Mouse (Mus musculus): Measurements from ENCODE around the gene Hist1h4j. TPM values are rescaled to one million over a fixed set of nuclear protein-coding genes. Genes with fewer than 3 reads are reported as not detected.
A peak's percentile ranks its signal among the peaks of the same experiment; 100 is the strongest.
"Not testable (repeated sequence)": the region's sequence is repeated elsewhere in the genome, so short reads cannot be mapped to it uniquely, and the experiment has no call there.

Gene Hist1h4j
- polyA plus RNA-seq, 1 experiment = 8.2 TPM

DNA sequence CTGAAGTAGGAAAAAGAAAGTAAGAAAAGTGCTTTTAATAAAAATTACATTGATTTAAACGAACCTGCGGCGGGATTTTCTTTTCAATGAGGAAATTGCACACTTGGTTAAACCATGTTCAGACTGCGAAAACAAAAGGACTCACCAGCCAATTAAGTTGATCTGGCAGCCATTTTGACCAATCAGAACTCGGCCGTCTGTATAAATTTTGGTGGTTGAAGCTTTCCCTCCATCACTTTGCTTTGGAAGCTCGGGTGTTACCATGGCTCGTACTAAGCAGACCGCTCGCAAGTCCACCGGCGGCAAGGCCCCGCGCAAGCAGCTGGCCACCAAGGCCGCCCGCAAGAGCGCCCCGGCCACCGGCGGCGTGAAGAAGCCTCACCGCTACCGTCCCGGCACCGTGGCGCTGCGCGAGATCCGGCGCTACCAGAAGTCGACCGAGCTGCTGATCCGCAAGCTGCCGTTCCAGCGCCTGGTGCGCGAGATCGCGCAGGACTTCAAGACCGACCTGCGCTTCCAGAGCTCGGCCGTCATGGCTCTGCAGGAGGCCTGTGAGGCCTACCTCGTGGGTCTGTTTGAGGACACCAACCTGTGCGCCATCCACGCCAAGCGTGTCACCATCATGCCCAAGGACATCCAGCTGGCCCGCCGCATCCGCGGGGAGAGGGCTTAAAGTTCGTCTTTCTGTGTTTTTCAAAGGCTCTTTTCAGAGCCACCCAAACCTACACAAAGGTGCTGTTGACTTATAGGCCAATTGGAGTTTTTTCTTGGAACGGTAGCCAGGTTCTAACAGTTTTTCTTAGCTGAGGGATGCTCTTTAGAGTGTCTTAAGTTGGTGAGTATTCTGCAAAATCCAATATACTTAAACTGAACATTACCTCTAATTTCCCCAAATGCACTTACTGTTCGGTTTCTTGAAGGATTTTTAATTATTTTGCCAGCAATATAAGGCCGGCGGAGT is 17.2 kb upstream of the Hist1h4j start, which contains the start of gene Hist1h3h:
Gene Hist1h3h, plus strand, starts transcription at position 263 of the 961 bp plus-strand sequence.
- H3K27me3 ChIP-seq (ENCODE audit: control insufficient read depth, insufficient read depth, low read length, poor library complexity, severe bottlenecking); H3K36me3 ChIP-seq (ENCODE audit: control insufficient read depth, insufficient read depth, low read length, poor library complexity, severe bottlenecking); H3K9me3 ChIP-seq (replicated peaks; ENCODE audit: control insufficient read depth, insufficient read depth, low read length, poor library complexity, severe bottlenecking); H3K4me1 ChIP-seq (ENCODE audit: control insufficient read depth, insufficient read depth, low read length): not testable (repeated sequence)
- Histone ChIP-seq H3K9ac (ENCODE audit: low read depth, poor library complexity, severe bottlenecking) (peak within 1 kb of the TSS; percentile 98), H3K4me3 (ENCODE audit: low read depth, low read length) (peak within 1 kb of the TSS; percentile 97), H3K27ac (ENCODE audit: insufficient read depth, low read length) (peak within 1 kb of the TSS; percentile 98)
- TF ChIP-seq POLR2A (IDR thresholded peaks at IDR 0.05; ENCODE audit: insufficient read depth, low read length) (peak; percentile 89), EP300 (IDR thresholded peaks at IDR 0.05; ENCODE audit: insufficient read depth, low read depth, low read length) (0 out of 2 replicates have a peak, but pooled peaks have one; percentile 10)

DNA sequence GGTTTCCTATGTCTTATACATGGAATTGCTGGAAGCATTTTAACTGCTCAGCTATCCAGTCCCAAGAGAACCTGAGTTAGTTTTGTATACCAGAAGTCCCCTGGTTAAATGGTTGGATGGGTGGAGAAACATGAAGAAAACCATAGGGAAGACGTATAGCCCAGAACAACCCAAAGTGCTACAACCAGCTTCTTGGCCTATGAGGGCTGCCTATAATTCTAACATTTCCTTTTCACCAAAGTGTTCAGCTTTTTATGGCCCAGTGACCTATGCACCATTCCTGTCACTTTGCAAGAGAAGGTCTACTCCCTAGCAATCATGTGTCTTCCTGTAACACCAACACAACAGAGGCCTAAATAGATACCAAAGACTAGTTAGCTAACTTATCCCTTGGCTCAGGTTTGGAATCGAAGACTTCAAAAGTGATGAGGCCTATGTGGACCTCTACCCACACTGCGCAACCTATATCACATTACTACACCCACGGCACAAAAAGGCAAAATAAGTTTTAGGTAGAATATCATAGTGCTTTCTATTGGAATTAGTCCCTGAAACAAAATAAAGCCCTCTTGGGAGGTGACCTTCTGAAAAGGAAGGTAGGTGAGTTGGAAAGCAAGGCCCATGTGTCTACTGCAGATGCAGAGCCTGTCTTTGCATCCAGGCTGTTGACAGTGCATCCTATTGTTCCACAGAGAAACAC is 16.3 kb upstream of the Hist1h4j start:
- Histone ChIP-seq H3K9ac (ENCODE audit: low read depth, poor library complexity, severe bottlenecking) (peak overlapping the region; percentile 98), H3K9me3 (replicated peaks; ENCODE audit: control insufficient read depth, insufficient read depth, low read length, poor library complexity, severe bottlenecking) (no peaks in the 10 kb centered on the region), H3K4me1 (ENCODE audit: control insufficient read depth, insufficient read depth, low read length) (no peaks in the 10 kb centered on the region), H3K27ac (ENCODE audit: insufficient read depth, low read length) (peak overlapping the region; percentile 98), H3K36me3 (ENCODE audit: control insufficient read depth, insufficient read depth, low read length, poor library complexity, severe bottlenecking) (no peaks in the 10 kb centered on the region), H3K4me3 (ENCODE audit: low read depth, low read length) (peak overlapping the region; percentile 97), H3K27me3 (ENCODE audit: control insufficient read depth, insufficient read depth, low read length, poor library complexity, severe bottlenecking) (no peaks in the 10 kb centered on the region)
- no peak for TF ChIP-seq EP300 (IDR thresholded peaks at IDR 0.05; ENCODE audit: insufficient read depth, low read depth, low read length)
- peak; percentile 80 for TF ChIP-seq POLR2A (IDR thresholded peaks at IDR 0.05; ENCODE audit: insufficient read depth, low read length)

DNA sequence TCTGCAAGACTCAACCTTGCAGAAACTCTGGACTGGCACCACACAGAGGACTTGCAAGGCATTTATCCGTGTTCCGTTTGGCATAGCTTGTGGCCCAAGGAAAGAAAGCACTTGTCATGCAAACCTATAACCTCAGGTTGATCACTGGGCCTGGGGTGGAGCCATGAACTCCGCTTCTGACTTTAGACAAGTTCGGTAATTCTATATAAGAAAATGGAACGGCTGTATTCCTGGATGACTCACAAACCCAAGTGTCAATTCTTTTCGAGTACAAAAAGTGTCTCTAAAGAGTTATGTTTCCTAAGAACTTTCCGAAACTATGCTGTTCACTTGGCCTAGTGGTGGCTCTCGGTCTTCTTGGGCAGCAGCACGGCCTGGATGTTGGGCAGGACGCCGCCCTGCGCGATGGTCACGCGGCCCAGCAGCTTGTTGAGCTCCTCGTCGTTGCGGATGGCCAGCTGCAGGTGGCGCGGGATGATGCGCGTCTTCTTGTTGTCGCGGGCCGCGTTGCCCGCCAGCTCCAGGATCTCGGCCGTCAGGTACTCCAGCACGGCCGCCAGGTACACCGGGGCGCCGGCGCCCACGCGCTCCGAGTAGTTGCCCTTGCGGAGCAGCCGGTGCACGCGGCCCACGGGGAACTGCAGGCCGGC is 13.6 kb upstream of the Hist1h4j start:
- peak overlapping the region; percentile 72 for H3K9ac ChIP-seq (ENCODE audit: low read depth, poor library complexity, severe bottlenecking)
- not testable (repeated sequence) for H3K9me3 ChIP-seq (replicated peaks; ENCODE audit: control insufficient read depth, insufficient read depth, low read length, poor library complexity, severe bottlenecking); H3K36me3 ChIP-seq (ENCODE audit: control insufficient read depth, insufficient read depth, low read length, poor library complexity, severe bottlenecking); H3K4me1 ChIP-seq (ENCODE audit: control insufficient read depth, insufficient read depth, low read length); H3K27me3 ChIP-seq (ENCODE audit: control insufficient read depth, insufficient read depth, low read length, poor library complexity, severe bottlenecking)
- peak overlapping the region; percentile 84 for H3K27ac ChIP-seq (ENCODE audit: insufficient read depth, low read length)
- H3K4me3 ChIP-seq (ENCODE audit: low read depth, low read length) = peak overlapping the region; percentile 68

DNA sequence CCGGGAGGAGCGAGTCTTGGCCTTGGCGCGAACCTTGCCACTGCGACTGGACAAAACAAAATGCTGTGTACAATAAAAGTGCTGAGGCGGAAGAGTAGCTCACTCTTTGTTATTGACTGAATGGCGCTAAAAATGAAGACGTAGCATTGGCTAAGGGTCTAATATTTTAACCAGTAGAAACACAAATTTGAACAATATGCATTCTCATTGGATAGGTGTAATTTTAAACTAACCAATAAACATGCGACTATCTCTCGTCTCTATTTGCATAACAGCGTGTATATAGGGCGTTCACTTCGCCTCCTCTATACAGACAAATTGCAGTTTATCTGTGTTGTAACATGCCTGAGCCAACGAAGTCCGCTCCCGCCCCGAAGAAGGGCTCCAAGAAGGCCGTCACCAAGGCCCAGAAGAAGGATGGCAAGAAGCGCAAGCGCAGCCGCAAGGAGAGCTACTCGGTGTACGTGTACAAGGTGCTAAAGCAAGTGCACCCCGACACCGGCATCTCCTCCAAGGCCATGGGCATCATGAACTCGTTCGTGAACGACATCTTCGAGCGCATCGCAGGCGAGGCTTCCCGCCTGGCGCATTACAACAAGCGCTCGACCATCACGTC is 13.0 kb upstream of the Hist1h4j start, which contains the start of gene Hist1h2bm:
Gene Hist1h2bm, plus strand, starts transcription at position 288 of the 616 bp plus-strand sequence.
- H3K27ac ChIP-seq (ENCODE audit: insufficient read depth, low read length) = peak within 1 kb of the TSS; percentile 98
- peak within 1 kb of the TSS; percentile 96 for H3K9ac ChIP-seq (ENCODE audit: low read depth, poor library complexity, severe bottlenecking)
- H3K36me3 ChIP-seq (ENCODE audit: control insufficient read depth, insufficient read depth, low read length, poor library complexity, severe bottlenecking); H3K9me3 ChIP-seq (replicated peaks; ENCODE audit: control insufficient read depth, insufficient read depth, low read length, poor library complexity, severe bottlenecking); H3K27me3 ChIP-seq (ENCODE audit: control insufficient read depth, insufficient read depth, low read length, poor library complexity, severe bottlenecking); H3K4me1 ChIP-seq (ENCODE audit: control insufficient read depth, insufficient read depth, low read length): not testable (repeated sequence)
- peak; percentile 96 for TF ChIP-seq POLR2A (IDR thresholded peaks at IDR 0.05; ENCODE audit: insufficient read depth, low read length)
- peak within 1 kb of the TSS; percentile 68 for H3K4me3 ChIP-seq (ENCODE audit: low read depth, low read length)

DNA sequence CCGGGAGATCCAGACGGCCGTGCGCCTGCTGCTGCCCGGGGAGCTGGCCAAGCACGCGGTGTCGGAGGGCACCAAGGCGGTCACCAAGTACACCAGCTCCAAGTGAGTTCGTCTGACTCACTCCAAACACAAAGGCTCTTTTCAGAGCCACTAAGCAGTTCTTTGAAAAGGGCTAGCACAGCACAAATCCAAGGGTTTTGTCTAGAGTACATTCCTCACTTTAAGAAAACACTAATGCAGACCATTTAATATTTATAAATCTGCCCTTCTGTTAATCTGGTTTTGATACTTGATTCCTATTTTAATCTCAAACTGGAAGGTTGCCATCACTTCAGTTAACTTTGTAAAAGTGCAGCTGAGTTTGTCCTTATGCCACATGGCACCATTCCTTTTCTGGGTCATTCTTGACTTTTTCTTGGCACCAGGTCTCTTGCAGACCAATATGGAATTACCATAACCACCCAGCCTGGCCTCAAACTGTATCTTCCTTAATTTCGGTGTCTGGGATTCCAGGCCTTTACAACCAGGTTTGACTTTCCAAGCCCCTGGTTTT is 12.4 kb upstream of the Hist1h4j start:
- Histone ChIP-seq H3K4me1 (ENCODE audit: control insufficient read depth, insufficient read depth, low read length) (no peaks in the 10 kb centered on the region), H3K4me3 (ENCODE audit: low read depth, low read length) (peak overlapping the region; percentile 51), H3K27ac (ENCODE audit: insufficient read depth, low read length) (peak overlapping the region; percentile 98), H3K36me3 (ENCODE audit: control insufficient read depth, insufficient read depth, low read length, poor library complexity, severe bottlenecking) (no peaks in the 10 kb centered on the region), H3K27me3 (ENCODE audit: control insufficient read depth, insufficient read depth, low read length, poor library complexity, severe bottlenecking) (no peaks in the 10 kb centered on the region), H3K9me3 (replicated peaks; ENCODE audit: control insufficient read depth, insufficient read depth, low read length, poor library complexity, severe bottlenecking) (no peaks in the 10 kb centered on the region), H3K9ac (ENCODE audit: low read depth, poor library complexity, severe bottlenecking) (peak overlapping the region; percentile 96)
- TF ChIP-seq CTCF (IDR thresholded peaks at IDR 0.05; ENCODE audit: low read depth, low read length) = no peak
- TF ChIP-seq POLR2A (IDR thresholded peaks at IDR 0.05; ENCODE audit: insufficient read depth, low read length) = no peak
